Mouse (Mus musculus): ENCODE results near the gene Mlxip.

- TF ChIP-seq POLR2A (IDR thresholded peaks at IDR 0.05; ENCODE audit: borderline replicate concordance, extremely low read depth, insufficient read depth, insufficient read length, poor library complexity, severe bottlenecking): no peak
- TF ChIP-seq CTCF (IDR thresholded peaks at IDR 0.05; ENCODE audit: borderline replicate concordance, extremely low read depth, insufficient read depth, insufficient read length): no peak
Observed at GRCm38 (mm10) chr5:123378712-123379111, 15.9 kb upstream of the Mlxip start.
